Mouse (Mus musculus) midbrain, embryonic 13.5 days (tissue): ENCODE results near the gene Ifitm3. TPM values are rescaled to one million over a fixed set of nuclear protein-coding genes. Genes with fewer than 3 reads are reported as not detected.

Experiments
- ATAC-seq: fragments of 200-750 bp; cut with Nextera tagmentation; 2 replicates; pipeline ENCODE4 v1.8.0; 2017; ENCODE audit warnings: mild to moderate bottlenecking, moderate TSS enrichment, moderate library complexity
- H3K27ac ChIP-seq: fragments of 300-500 bp; sonication (generic); 2 replicates; pipeline ENCODE4 v1.5.1; 2015; ENCODE audit warnings: inconsistent platforms, mild to moderate bottlenecking, moderate library complexity
- H3K27me3 ChIP-seq: fragments of 300-500 bp; sonication (generic); 2 replicates; pipeline ENCODE4 v1.6.1; 2015; ENCODE audit warnings: mild to moderate bottlenecking, inconsistent platforms
- H3K36me3 ChIP-seq: fragments of 300-500 bp; sonication (generic); 2 replicates; pipeline ENCODE4 v1.6.1; 2015; ENCODE audit warnings: mild to moderate bottlenecking, inconsistent platforms
- H3K4me1 ChIP-seq: fragments of 300-500 bp; sonication (generic); replicated peaks from 2 replicates; pipeline ENCODE4 v1.6.1; 2015; ENCODE audit warnings: inconsistent platforms
- H3K4me2 ChIP-seq: fragments of 300-500 bp; sonication (generic); replicated peaks from 2 replicates; pipeline ENCODE4 v1.6.1; 2015; ENCODE audit warnings: moderate library complexity, mild to moderate bottlenecking, inconsistent platforms
- H3K4me3 ChIP-seq: fragments of 300-500 bp; sonication (generic); replicated peaks from 2 replicates; pipeline ENCODE4 v1.5.1; 2015; ENCODE audit warnings: mild to moderate bottlenecking, inconsistent platforms
- H3K9ac ChIP-seq: fragments of 300-500 bp; sonication (generic); replicated peaks from 2 replicates; pipeline ENCODE4 v1.6.1; 2015; ENCODE audit warnings: mild to moderate bottlenecking, inconsistent platforms
- H3K9me3 ChIP-seq: fragments of 300-500 bp; sonication (generic); 2 replicates; pipeline ENCODE4 v1.6.1; 2016; ENCODE audit warnings: mild to moderate bottlenecking, inconsistent platforms
- whole genome bisulfite sequencing: fragments of 180-500 bp; shearing (Covaris S2); methylation state at CpG from one replicate; pipeline ENCODE4 v1.1.7; 2015; 5-methylcytosine and 5-hydroxymethylcytosine counted together
- polyA plus RNA-seq: library from polyadenylated mRNA; unstranded; fragments of >200 nt; fragmentation: Nextera tagmentation; extraction: Ambion mirVana; gene quantifications from 2 replicates; pipeline ENCODE4 v1.2.1, GENCODE M21; 2015

Ifitm3 gene
- polyA plus RNA-seq = 22.6 and 26.2 TPM in 2 replicates

GRCm38 (mm10) chr7:141010593-141010992, at the start of gene Ifitm3:
Ifitm3 (minus strand) TSS chr7:141010770.
- Histone ChIP-seq H3K4me3 (no peak within 1 kb of the TSS), H3K4me1 (peaks cover 8% of the 10 kb centered on the region; the same call in 1 of the 2 replicates), H3K4me2 (peak within 1 kb of the TSS; percentile 3), H3K27ac (no peak within 1 kb of the TSS), H3K9ac (0 out of 2 replicates have a peak within 1 kb of the TSS, but pooled peaks have one; percentile 5), H3K27me3 (no peaks in the 10 kb centered on the region), H3K36me3 (no peaks in the 10 kb centered on the region), H3K9me3 (no peaks in the 10 kb centered on the region)
- no peak for ATAC-seq
- 52% methylated on average over 10 of the region's 10 CpGs for WGBS

- Histone ChIP-seq H3K36me3 (peaks cover 22% of the 10 kb centered on the region), H3K27me3 (no peaks in the 10 kb centered on the region), H3K9me3 (no peaks in the 10 kb centered on the region), H3K4me1 (peaks cover 29% of the 10 kb centered on the region), H3K4me3 (peak overlapping the region; percentile 92), H3K4me2 (peak overlapping the region; percentile 74), H3K9ac (peak overlapping the region; percentile 99), H3K27ac (peak overlapping the region; percentile 95)
- ATAC-seq = no peak
- 71% methylated on average over 2 of the region's 2 CpGs for WGBS
These were observed 49.4 kb upstream of the Ifitm3 start for GRCm38 (mm10) chr7:141059929-141060328.

GRCm38 (mm10) chr7:141058601-141059341, 48.2 kb upstream of the Ifitm3 start:
- ATAC-seq = no peak
- WGBS = 96% methylated on average over 14 of the region's 14 CpGs

GRCm38 (mm10) chr7:141057541-141057940, 47.0 kb upstream of the Ifitm3 start:
- H3K27ac ChIP-seq = no peak overlapping the region
- WGBS = 100% methylated on average over 1 of the region's 1 CpGs
- H3K4me2 ChIP-seq = no peak overlapping the region
- no peaks in the 10 kb centered on the region for H3K9me3 ChIP-seq
- peaks cover 20% of the 10 kb centered on the region for H3K4me1 ChIP-seq
- H3K4me3 ChIP-seq = no peak overlapping the region
- H3K27me3 ChIP-seq = no peaks in the 10 kb centered on the region
- peaks cover 3% of the 10 kb centered on the region; the same call in 1 of the 2 replicates for H3K36me3 ChIP-seq
- H3K9ac ChIP-seq = no peak overlapping the region
- no peak for ATAC-seq

More at GRCm38 (mm10) chr7:141058601-141059341, 48.2 kb upstream of the Ifitm3 start:
- Histone ChIP-seq H3K36me3 (peaks cover 11% of the 10 kb centered on the region), H3K4me3 (no peak overlapping the region), H3K27ac (no peak overlapping the region), H3K9me3 (no peaks in the 10 kb centered on the region), H3K4me2 (no peak overlapping the region), H3K4me1 (peaks cover 29% of the 10 kb centered on the region), H3K9ac (no peak overlapping the region), H3K27me3 (no peaks in the 10 kb centered on the region)

GRCm38 (mm10) chr7:141056976-141057375, 46.4 kb upstream of the Ifitm3 start:
- H3K9me3 ChIP-seq = no peaks in the 10 kb centered on the region
- H3K27me3 ChIP-seq = no peaks in the 10 kb centered on the region
- peaks cover 3% of the 10 kb centered on the region; the same call in 1 of the 2 replicates for H3K36me3 ChIP-seq
- ATAC-seq = no peak
- H3K9ac ChIP-seq = no peak overlapping the region
- H3K4me3 ChIP-seq = no peak overlapping the region
- H3K4me2 ChIP-seq = no peak overlapping the region
- peaks cover 15% of the 10 kb centered on the region for H3K4me1 ChIP-seq
- H3K27ac ChIP-seq = no peak overlapping the region
- WGBS = 95% methylated on average over 6 of the region's 6 CpGs

GRCm38 (mm10) chr7:141055785-141056184, 45.2 kb upstream of the Ifitm3 start:
- Histone ChIP-seq H3K9me3 (no peaks in the 10 kb centered on the region), H3K27me3 (no peaks in the 10 kb centered on the region), H3K4me2 (no peak overlapping the region), H3K36me3 (peaks cover 3% of the 10 kb centered on the region; the same call in 1 of the 2 replicates), H3K9ac (no peak overlapping the region), H3K4me1 (peaks cover 10% of the 10 kb centered on the region), H3K27ac (no peak overlapping the region), H3K4me3 (no peak overlapping the region)
- WGBS = 87% methylated on average over 4 of the region's 4 CpGs
- no peak for ATAC-seq

- peaks cover 3% of the 10 kb centered on the region; the same call in 1 of the 2 replicates for H3K36me3 ChIP-seq
- WGBS = 83% methylated on average over 2 of the region's 2 CpGs
- H3K9ac ChIP-seq = no peak overlapping the region
- H3K27ac ChIP-seq = no peak overlapping the region
- no peaks in the 10 kb centered on the region for H3K9me3 ChIP-seq
- no peak overlapping the region for H3K4me3 ChIP-seq
- H3K4me2 ChIP-seq = no peak overlapping the region
- H3K4me1 ChIP-seq = peaks cover 10% of the 10 kb centered on the region
- no peak for ATAC-seq
- H3K27me3 ChIP-seq = no peaks in the 10 kb centered on the region
These were observed 41.9 kb upstream of the Ifitm3 start for GRCm38 (mm10) chr7:141052421-141052820.

GRCm38 (mm10) chr7:141052016-141052415, 41.4 kb upstream of the Ifitm3 start:
- 95% methylated on average over 4 of the region's 4 CpGs for WGBS
- H3K27me3 ChIP-seq = 0 out of 2 replicates have a peak, but pooled peaks cover 1% of the 10 kb centered on the region
- peaks cover 3% of the 10 kb centered on the region; the same call in 1 of the 2 replicates for H3K36me3 ChIP-seq
- no peak for ATAC-seq
- no peak overlapping the region for H3K9ac ChIP-seq
- H3K9me3 ChIP-seq = no peaks in the 10 kb centered on the region
- no peak overlapping the region for H3K4me2 ChIP-seq
- no peak overlapping the region for H3K27ac ChIP-seq
- peaks cover 14% of the 10 kb centered on the region for H3K4me1 ChIP-seq
- H3K4me3 ChIP-seq = no peak overlapping the region

- Histone ChIP-seq H3K36me3 (peaks cover 3% of the 10 kb centered on the region; the same call in 1 of the 2 replicates), H3K9ac (no peak overlapping the region), H3K27me3 (0 out of 2 replicates have a peak, but pooled peaks cover 4% of the 10 kb centered on the region), H3K27ac (no peak overlapping the region), H3K9me3 (no peaks in the 10 kb centered on the region), H3K4me2 (no peak overlapping the region), H3K4me3 (no peak overlapping the region), H3K4me1 (peaks cover 14% of the 10 kb centered on the region)
- WGBS = 77% methylated on average over 16 of the region's 17 CpGs
- ATAC-seq = no peak
These were observed 40.6 kb upstream of the Ifitm3 start for GRCm38 (mm10) chr7:141051060-141051685.

- H3K9me3 ChIP-seq = no peaks in the 10 kb centered on the region
- H3K27me3 ChIP-seq = 0 out of 2 replicates have a peak, but pooled peaks cover 4% of the 10 kb centered on the region
- ATAC-seq = peak; percentile 41
- 81% methylated on average over 2 of the region's 2 CpGs for WGBS
- no peak overlapping the region for H3K4me3 ChIP-seq
- 0 out of 2 replicates have a peak overlapping the region, but pooled peaks have one; percentile 35 for H3K27ac ChIP-seq
- no peak overlapping the region for H3K4me2 ChIP-seq
- H3K36me3 ChIP-seq = no peaks in the 10 kb centered on the region
- no peak overlapping the region for H3K9ac ChIP-seq
- H3K4me1 ChIP-seq = peaks cover 14% of the 10 kb centered on the region
These were observed 38.8 kb upstream of the Ifitm3 start for GRCm38 (mm10) chr7:141049326-141049725.

- peak overlapping the region; percentile 60 for H3K9ac ChIP-seq
- 0 out of 2 replicates have a peak, but pooled peaks cover 4% of the 10 kb centered on the region for H3K27me3 ChIP-seq
- peak; percentile 87 for ATAC-seq
- peak overlapping the region; percentile 58 for H3K27ac ChIP-seq
- H3K9me3 ChIP-seq = no peaks in the 10 kb centered on the region
- H3K36me3 ChIP-seq = no peaks in the 10 kb centered on the region
- H3K4me3 ChIP-seq = peak overlapping the region; percentile 41
- H3K4me1 ChIP-seq = peaks cover 14% of the 10 kb centered on the region
- WGBS = 10% methylated on average over 21 of the region's 21 CpGs
- peak overlapping the region; percentile 75 for H3K4me2 ChIP-seq
These were observed 38.0 kb upstream of the Ifitm3 start for GRCm38 (mm10) chr7:141048226-141049218.
